In genomic region chr14:20172509-20172908, GRCm38 (mm10) we compare ENCODE assay signal across 17 mouse cellular contexts. TPM values are rescaled to one million over a fixed set of nuclear protein-coding genes. Genes with fewer than 3 reads are reported as not detected.
DNase-seq lines count a peak whose midpoint lies in the region; ATAC-seq and TF ChIP-seq lines count a peak whose summit lies in the region.
"Had no signal": no experiment of that assay in that cellular context is flagged by ENCODE, and none has a peak within 500 bp of the region (broad histone marks: within the 10 kb centered on the region; RNA-seq: fewer than 3 reads in every experiment).

No protein-coding gene starts in this region.

- 0 out of 2 replicates have a peak overlapping the region, but pooled peaks have one; percentile 24 for H3K27ac ChIP-seq in heart, embryonic 13.5 days (replicated peaks)
- peak overlapping the region; percentile 69 for H3K27ac ChIP-seq in spleen, adult 2 months (ENCODE audit: insufficient read depth, low read length)
- peak overlapping the region; percentile 62 for H3K27ac ChIP-seq in limb, embryonic 10.5 days
- no peak overlapping the region for H3K27ac ChIP-seq in midbrain, embryonic 14.5 days (replicated peaks; ENCODE audit: low read depth, low read length)
- H3K27ac ChIP-seq: gastrocnemius, adult 2 months; limb, embryonic 15.5 days; stomach, embryonic 15.5 days had no signal

- no peak overlapping the region for H3K4me2 ChIP-seq in heart, embryonic 13.5 days
- H3K4me2 ChIP-seq in midbrain, embryonic 14.5 days (ENCODE audit: low read length) = no peak overlapping the region
- H3K4me2 ChIP-seq: limb, embryonic 15.5 days; midbrain, embryonic 11.5 days; stomach, embryonic 15.5 days had no signal

- ATAC-seq in heart, embryonic 13.5 days (ENCODE audit: extremely low read depth, insufficient number of reproducible peaks, low FRiP score, low TSS enrichment) = no peak
- no peak for ATAC-seq in midbrain, embryonic 14.5 days (ENCODE audit: low FRiP score, low TSS enrichment)
- ATAC-seq: forebrain, embryonic 14.5 days had no signal

- 37% methylated on average over 5 of the region's 5 CpGs for WGBS in heart, embryonic 13.5 days
- 29% methylated on average over 5 of the region's 5 CpGs for WGBS in spleen, adult 2 months
- 46% methylated on average over 5 of the region's 5 CpGs for WGBS in limb, embryonic 10.5 days
- WGBS in midbrain, embryonic 14.5 days = 82% methylated on average over 5 of the region's 5 CpGs

- no peak for TF ChIP-seq CTCF in spleen, adult 2 months (IDR thresholded peaks at IDR 0.05; ENCODE audit: extremely low read depth, insufficient read depth, insufficient read length, insufficient replicate concordance)

- H3K4me1 ChIP-seq in heart, embryonic 13.5 days = peaks cover 24% of the 10 kb centered on the region
- peaks cover 32% of the 10 kb centered on the region; the same call in 1 of the 2 replicates for H3K4me1 ChIP-seq in spleen, adult 2 months (ENCODE audit: control insufficient read depth, insufficient read depth, insufficient read length)
- peaks cover 26% of the 10 kb centered on the region for H3K4me1 ChIP-seq in limb, embryonic 10.5 days
- H3K4me1 ChIP-seq in midbrain, embryonic 14.5 days (ENCODE audit: control insufficient read depth, insufficient read depth, low read length) = no peaks in the 10 kb centered on the region
- H3K4me1 ChIP-seq: limb, embryonic 15.5 days; stomach, embryonic 15.5 days had no signal

- H3K36me3 ChIP-seq in heart, embryonic 13.5 days = no peaks in the 10 kb centered on the region
- H3K36me3 ChIP-seq in spleen, adult 2 months (ENCODE audit: control insufficient read depth, insufficient read depth, low read length) = no peaks in the 10 kb centered on the region
- H3K36me3 ChIP-seq in limb, embryonic 10.5 days = no peaks in the 10 kb centered on the region
- no peaks in the 10 kb centered on the region for H3K36me3 ChIP-seq in midbrain, embryonic 14.5 days (ENCODE audit: control insufficient read depth, insufficient read depth, low read length)
- H3K36me3 ChIP-seq: limb, embryonic 15.5 days; stomach, embryonic 15.5 days had no signal

- no peak overlapping the region for H3K4me3 ChIP-seq in heart, embryonic 13.5 days
- H3K4me3 ChIP-seq in spleen, adult 2 months (ENCODE audit: extremely low read depth, insufficient read depth, insufficient read length) = no peak overlapping the region
- no peak overlapping the region for H3K4me3 ChIP-seq in limb, embryonic 10.5 days
- H3K4me3 ChIP-seq in midbrain, embryonic 14.5 days (replicated peaks; ENCODE audit: low read depth, low read length) = no peak overlapping the region
- H3K4me3 ChIP-seq: gastrocnemius, adult 2 months; limb, embryonic 15.5 days; myocyte; stomach, embryonic 15.5 days had no signal

- TF ChIP-seq POLR2A in spleen, adult 2 months (IDR thresholded peaks at IDR 0.05; ENCODE audit: low read depth, low read length) = no peak

- H3K9me3 ChIP-seq in heart, embryonic 13.5 days = no peaks in the 10 kb centered on the region
- no peaks in the 10 kb centered on the region for H3K9me3 ChIP-seq in limb, embryonic 10.5 days (replicated peaks)
- no peaks in the 10 kb centered on the region for H3K9me3 ChIP-seq in midbrain, embryonic 14.5 days (ENCODE audit: control insufficient read depth, low read length)
- H3K9me3 ChIP-seq: limb, embryonic 15.5 days; stomach, embryonic 15.5 days had no signal

- 0 out of 2 replicates have a peak, but pooled peaks cover 3% of the 10 kb centered on the region for H3K27me3 ChIP-seq in heart, embryonic 13.5 days (replicated peaks)
- H3K27me3 ChIP-seq in spleen, adult 2 months (ENCODE audit: control insufficient read depth, insufficient read depth, low read length) = no peaks in the 10 kb centered on the region
- H3K27me3 ChIP-seq in limb, embryonic 10.5 days (ENCODE audit: low read depth, poor library complexity, severe bottlenecking) = no peaks in the 10 kb centered on the region
- no peaks in the 10 kb centered on the region for H3K27me3 ChIP-seq in midbrain, embryonic 14.5 days (ENCODE audit: control insufficient read depth, insufficient read depth, low read length)
- H3K27me3 ChIP-seq: limb, embryonic 15.5 days; stomach, embryonic 15.5 days had no signal

- no peak overlapping the region for H3K9ac ChIP-seq in heart, embryonic 13.5 days
- H3K9ac ChIP-seq in midbrain, embryonic 14.5 days (replicated peaks; ENCODE audit: low read length) = no peak overlapping the region
- H3K9ac ChIP-seq: limb, embryonic 15.5 days; stomach, embryonic 15.5 days had no signal

- DNase-seq in heart, postnatal 4 days = no peak
- peak in 1 of 2 experiments; percentile 25 for DNase-seq in spleen, adult 2 months (ENCODE audit: low read depth in 1 of 2, low spot score in 2 of 2)
- no peak for DNase-seq in spleen, postnatal 4 days (ENCODE audit: low spot score in 2 of 2)
- DNase-seq in limb, embryonic 10.5 days (ENCODE audit: low spot score) = no peak
- peak; percentile 42 for DNase-seq in lung, postnatal 36 days
- no peak for DNase-seq in midbrain, embryonic 14.5 days
- no peak for DNase-seq in right cerebral cortex, adult 18-20 months
- DNase-seq: cerebellum, adult 11 months; gastrocnemius, adult 2 months; kidney, adult 8-10 months; right cerebral cortex, postnatal 14 days had no signal

RNA-seq across cellular contexts. Expression of gene Kcnk5, which starts 9.1 kb away (rescaled TPM):
- 3.0 and 3.1 TPM in 2 replicates for polyA plus RNA-seq in heart, embryonic 13.5 days (2015; fragmentation: Nextera tagmentation; extraction: Ambion mirVana)
- total RNA-seq in heart, postnatal 4 days (2021) = 1 to 10 TPM; 1.3 to 1.7 TPM
- 7.4 and 7.8 TPM in 2 replicates for polyA plus RNA-seq in spleen, adult 2 months (2012; rRNA removed)
- 7.3 and 8.9 TPM in 2 replicates for polyA plus RNA-seq in limb, embryonic 10.5 days (2016; fragmentation: Nextera tagmentation; extraction: Ambion mirVana)
- polyA plus RNA-seq in midbrain, embryonic 14.5 days (2014; fragmentation: Nextera tagmentation; extraction: Ambion mirVana) = 0.43 and 0.88 TPM in 2 replicates

RNA-seq across cellular contexts. Expression of gene Saysd1, which starts 34.2 kb away (rescaled TPM):
- polyA plus RNA-seq in heart, embryonic 13.5 days (2015; fragmentation: Nextera tagmentation; extraction: Ambion mirVana) = 8.0 and 9.9 TPM in 2 replicates
- 1 to 10 TPM; 2.7 to 3.4 TPM for total RNA-seq in heart, postnatal 4 days (2021)
- polyA plus RNA-seq in spleen, adult 2 months (2012; rRNA removed) = 6.1 and 6.8 TPM in 2 replicates
- polyA plus RNA-seq in limb, embryonic 10.5 days (2016; fragmentation: Nextera tagmentation; extraction: Ambion mirVana) = 11.5 and 12.3 TPM in 2 replicates
- polyA plus RNA-seq in midbrain, embryonic 14.5 days (2014; fragmentation: Nextera tagmentation; extraction: Ambion mirVana) = 13.7 and 15.1 TPM in 2 replicates
